Mouse (Mus musculus) layer of hippocampus, postnatal 14 days (tissue): ENCODE measurements around the gene Olfr1431. TPM values are rescaled to one million over a fixed set of nuclear protein-coding genes. Genes with fewer than 3 reads are reported as not detected.
"Not testable (repeated sequence)": the region's sequence is repeated elsewhere in the genome, so short reads cannot be mapped to it uniquely, and the experiment has no call there.

ENCODE experiments used
- DNase-seq, 2 experiments: peaks; one replicate each; pipeline ENCODE4 v3.0.0; 2021 to 2022; ENCODE audit warnings: low spot score in 2 of 2, mixed read lengths in 1 of 2
- long read RNA-seq, 2 experiments: library from polyadenylated mRNA; stranded (forward); transcript quantifications; one replicate each; pipeline ENCODE4 v2.0.0; 2021
- total RNA-seq, 2 experiments: library from RNA; stranded (reverse); gene quantifications; 2 replicates each; pipeline ENCODE4 v1.2.3; 2021

The Olfr1431 gene
- not detected for total RNA-seq
- long read RNA-seq, experiment 1 = 0 reads
- long read RNA-seq, experiment 2 = 0 reads

GRCm38 (mm10) chr19:12200334-12200733 lies at the start of gene Olfr1431:
TSS of gene Olfr1431 (plus strand) at chr19:12200634.
- DNase-seq = no peak

GRCm38 (mm10) chr19:12170062-12170599 lies 30.3 kb upstream of the Olfr1431 start, which contains the start of gene Olfr1555-ps1:
TSS of gene Olfr1555-ps1 (minus strand) at chr19:12170112.
- not testable (repeated sequence) for DNase-seq

DNA sequence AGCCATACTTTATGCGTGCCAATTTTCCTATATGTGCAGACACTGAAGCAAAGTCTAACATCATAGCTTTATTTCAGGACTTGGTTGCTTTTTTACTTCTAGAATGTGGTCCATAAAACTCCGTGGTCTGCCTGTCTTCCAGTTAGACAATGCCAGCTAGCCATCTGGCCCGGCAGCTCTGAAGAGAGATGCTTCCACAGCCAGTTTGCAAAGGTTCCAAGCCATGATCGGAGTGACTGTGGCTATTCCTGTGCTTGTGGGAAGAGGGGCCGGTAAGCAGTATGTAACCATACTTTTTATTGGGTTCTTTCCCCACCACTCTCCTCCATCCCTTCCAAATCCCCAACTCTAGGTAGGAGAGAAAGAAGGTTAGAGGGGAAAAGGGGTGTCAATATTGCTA lies 25.0 kb upstream of the Olfr1431 start:
- DNase-seq = peak in 1 of 2 experiments; percentile 66

DNA sequence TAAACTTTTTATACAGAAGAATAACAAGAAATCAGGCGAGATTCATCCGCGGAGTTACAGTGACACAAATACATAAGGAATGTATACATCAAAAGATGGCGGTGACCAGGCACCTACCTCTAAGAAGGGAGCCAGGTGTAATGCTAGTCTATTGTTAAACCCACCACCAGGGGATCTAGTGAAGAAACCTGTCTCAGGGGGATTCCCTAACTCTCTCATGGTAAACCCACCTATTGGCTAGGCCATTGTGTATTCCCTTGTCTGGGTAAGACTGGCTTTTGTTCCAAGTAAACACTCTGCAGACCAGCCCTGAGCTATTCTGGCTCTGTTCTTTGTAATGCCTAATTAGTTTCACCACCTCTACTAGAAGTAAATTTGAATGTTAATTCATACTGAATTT lies 1.4 kb upstream of the Olfr1431 start:
- DNase-seq = not testable (repeated sequence)

DNA sequence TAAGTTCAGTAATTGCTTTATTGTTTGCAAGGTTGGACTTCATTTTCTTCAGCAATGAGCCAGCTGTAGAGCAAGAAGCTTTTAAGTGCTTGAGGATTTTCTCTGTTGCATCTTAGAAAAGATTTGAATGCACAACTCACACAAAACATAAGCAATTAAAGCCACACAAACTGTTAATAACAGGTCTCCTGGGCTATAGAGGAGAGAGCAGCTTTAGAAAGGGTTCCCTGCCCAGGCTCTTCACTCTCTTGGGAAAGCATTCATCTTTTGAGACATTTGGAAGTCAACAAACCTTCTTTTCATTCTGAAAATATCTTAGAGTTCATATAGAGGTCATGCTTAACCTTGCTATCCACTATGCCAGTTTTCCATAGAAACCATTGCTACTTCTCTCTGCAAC lies 32.1 kb downstream of the Olfr1431 start, which contains the start of gene Olfr1432:
Gene Olfr1432 (minus strand): TSS at position 101 of the 400 bp plus-strand sequence.
- not testable (repeated sequence) for DNase-seq

- no peak for DNase-seq
Measured at GRCm38 (mm10) chr19:12241559-12241958, 41.1 kb downstream of the Olfr1431 start, which contains the start of gene Olfr262. TSS of gene Olfr262 (minus strand) at chr19:12241659.

DNA sequence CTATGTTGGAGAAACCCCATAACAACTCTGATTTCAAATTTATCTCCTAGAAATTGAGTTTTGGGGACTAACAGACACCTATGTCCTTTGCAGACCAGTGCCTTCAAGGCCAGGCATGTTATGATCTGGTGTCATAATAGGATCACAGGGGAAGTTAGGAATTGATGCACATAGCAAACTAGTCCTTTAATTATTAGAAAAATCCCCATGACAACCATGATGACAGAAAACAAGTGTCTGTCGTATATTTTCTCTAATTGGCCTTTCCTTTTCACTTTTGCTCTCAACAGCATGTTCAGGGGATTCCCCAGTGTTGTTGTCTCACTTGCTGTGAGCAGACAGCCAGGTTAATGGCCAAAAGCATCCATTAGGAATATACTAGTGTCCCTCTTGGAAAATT lies 60.3 kb downstream of the Olfr1431 start, which contains the start of gene Olfr235:
Gene Olfr235 (plus strand): TSS at position 301 of the 400 bp plus-strand sequence.
- no peak for DNase-seq

Other genes with a start within 250 kb of the Olfr1431 start
- gene Osbp, start 234.7 kb upstream of the Olfr1431 start, total RNA-seq = 10 to 100 TPM; 54.8 to 56.2 TPM
- not detected for gene Olfr1423, start 159.3 kb upstream of the Olfr1431 start, total RNA-seq
- gene Olfr1424, start 138.0 kb upstream of the Olfr1431 start, total RNA-seq = not detected
- not detected for gene Olfr1425, start 122.9 kb upstream of the Olfr1431 start, total RNA-seq
- gene Olfr1426, start 108.6 kb upstream of the Olfr1431 start, total RNA-seq = not detected
- not detected for gene Olfr1427, start 97.3 kb upstream of the Olfr1431 start, total RNA-seq
- gene Olfr1428, start 84.7 kb upstream of the Olfr1431 start, total RNA-seq = not detected
- not detected for gene Olfr76, start 77.4 kb upstream of the Olfr1431 start, total RNA-seq
- gene Olfr1555-ps1, start 30.5 kb upstream of the Olfr1431 start, total RNA-seq = not detected
- not detected for gene Olfr1432, start 32.0 kb downstream of the Olfr1431 start, total RNA-seq
- not detected for gene Olfr262, start 41.0 kb downstream of the Olfr1431 start, total RNA-seq
- not detected for gene Olfr235, start 60.4 kb downstream of the Olfr1431 start, total RNA-seq
- gene Olfr1434, start 79.2 kb downstream of the Olfr1431 start, total RNA-seq = not detected
- gene Olfr1436, start 98.5 kb downstream of the Olfr1431 start, total RNA-seq = not detected
- gene Olfr1437, start 124.5 kb downstream of the Olfr1431 start, total RNA-seq = not detected
- not detected for gene Olfr1438-ps1, start 135.3 kb downstream of the Olfr1431 start, total RNA-seq
- not detected for gene Olfr1440, start 186.6 kb downstream of the Olfr1431 start, total RNA-seq
- gene Olfr1441, start 216.8 kb downstream of the Olfr1431 start, total RNA-seq = not detected
- gene Pfpl, start 227.3 kb downstream of the Olfr1431 start, total RNA-seq = not detected